Mouse (Mus musculus): ENCODE data around the gene Lhpp.

Gene Lhpp

DNA sequence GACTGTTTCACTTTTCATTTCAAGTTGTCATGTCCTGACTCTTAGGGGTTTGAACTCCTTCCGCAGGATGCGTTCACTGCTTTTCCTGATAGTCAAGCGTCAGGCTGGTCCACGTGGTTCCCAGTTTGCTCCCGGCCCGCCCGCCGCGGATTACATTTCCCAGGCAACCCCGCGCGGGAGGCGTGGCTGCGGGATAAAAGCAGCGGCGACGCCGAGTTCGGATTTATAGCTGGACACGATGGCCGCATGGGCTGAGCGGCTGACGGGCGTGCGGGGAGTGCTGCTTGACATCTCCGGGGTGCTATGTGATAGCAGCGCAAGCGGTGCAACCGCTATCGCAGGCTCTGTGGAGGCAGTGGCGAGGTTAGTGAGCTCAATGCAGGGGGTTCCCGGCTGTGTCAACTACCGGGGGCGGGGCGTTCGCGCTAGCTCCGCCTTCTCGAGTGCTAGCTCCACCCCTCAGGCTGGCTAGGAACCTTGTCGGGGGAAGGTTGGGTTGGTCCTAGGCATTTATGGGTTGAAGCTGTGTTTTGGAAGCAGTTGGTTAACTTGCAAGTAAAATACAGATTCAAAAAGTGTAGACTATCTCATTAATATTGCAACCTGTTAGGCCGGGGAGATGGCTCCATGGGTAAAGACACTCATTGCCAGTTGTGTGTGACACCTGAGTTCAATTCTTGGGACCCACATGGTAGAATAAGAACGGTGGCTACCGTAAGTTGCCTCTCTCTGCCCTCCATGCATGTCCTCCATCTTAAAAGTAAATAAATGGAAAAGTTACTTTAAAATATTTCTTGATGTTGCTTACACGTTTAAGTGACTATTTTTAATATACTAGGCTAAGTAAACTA, at the start of gene Lhpp:
Lhpp (plus strand) TSS at position 171 of the 851 bp plus-strand sequence.
- ATAC-seq (ENCODE audit: insufficient number of reproducible peaks, low FRiP score, low TSS enrichment) = peak; percentile 56; the same call in 1 of the 2 replicates

DNA sequence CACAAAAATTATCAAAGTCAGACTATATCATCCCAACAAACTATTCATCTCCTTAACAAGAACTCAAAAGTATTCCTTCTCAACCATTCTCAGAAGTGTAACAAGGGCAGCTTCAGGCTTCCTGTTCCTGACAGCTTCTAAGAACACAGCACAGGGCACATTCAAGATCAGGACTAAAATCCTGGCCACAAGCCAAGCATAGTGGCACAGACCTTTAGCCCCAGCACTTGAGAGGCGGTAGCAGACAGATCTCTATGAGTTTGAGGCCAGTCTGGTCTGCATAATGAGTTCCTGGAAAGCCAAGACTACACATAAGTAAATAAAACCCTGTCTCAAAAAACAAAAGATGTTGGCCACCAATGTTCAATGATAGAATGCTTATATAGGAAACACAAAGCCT, 44.6 kb upstream of the Lhpp start:
- ATAC-seq (ENCODE audit: insufficient number of reproducible peaks, low FRiP score, low TSS enrichment) = no peak

DNA sequence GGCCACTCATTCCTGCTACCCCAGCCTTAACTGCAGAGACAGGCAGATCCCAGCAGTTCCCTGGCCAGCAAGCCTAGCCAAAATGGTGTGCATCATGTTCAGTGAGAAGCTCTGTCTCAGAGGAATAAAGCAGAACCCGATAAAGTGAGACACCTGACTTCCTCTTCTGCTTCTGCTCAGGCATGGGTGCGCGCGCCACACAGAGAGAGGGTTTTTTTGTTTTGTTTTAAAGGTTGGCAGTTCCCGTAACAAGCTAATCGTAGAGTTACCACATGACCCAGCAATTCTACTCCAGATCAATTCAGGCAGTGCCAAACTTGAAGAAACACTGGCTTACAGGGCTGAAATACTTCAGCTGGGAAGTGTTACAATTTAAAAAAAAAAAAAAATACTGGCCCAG, 41.6 kb upstream of the Lhpp start:
- no peak for ATAC-seq (ENCODE audit: insufficient number of reproducible peaks, low FRiP score, low TSS enrichment)

DNA sequence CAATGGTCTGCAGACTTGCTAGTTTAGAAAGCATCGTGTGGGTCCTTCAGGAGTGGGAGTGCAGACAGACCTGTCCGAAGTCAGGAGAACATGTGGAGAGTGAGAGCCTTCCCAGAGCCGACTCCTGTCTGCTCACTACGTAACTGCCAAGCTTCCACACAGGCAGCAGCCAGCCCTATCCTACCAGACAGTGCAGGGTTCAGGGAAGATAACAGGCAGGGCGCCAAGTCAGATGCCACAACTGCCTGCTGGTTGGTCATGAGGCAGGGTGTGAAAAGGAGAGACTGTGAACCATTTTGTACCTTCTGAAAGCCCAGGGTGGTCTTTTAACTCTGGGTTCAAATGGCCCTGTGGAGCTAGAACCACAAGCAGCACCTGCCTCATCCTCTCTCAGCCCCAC, 40.4 kb upstream of the Lhpp start:
- no peak for ATAC-seq (ENCODE audit: insufficient number of reproducible peaks, low FRiP score, low TSS enrichment)

DNA sequence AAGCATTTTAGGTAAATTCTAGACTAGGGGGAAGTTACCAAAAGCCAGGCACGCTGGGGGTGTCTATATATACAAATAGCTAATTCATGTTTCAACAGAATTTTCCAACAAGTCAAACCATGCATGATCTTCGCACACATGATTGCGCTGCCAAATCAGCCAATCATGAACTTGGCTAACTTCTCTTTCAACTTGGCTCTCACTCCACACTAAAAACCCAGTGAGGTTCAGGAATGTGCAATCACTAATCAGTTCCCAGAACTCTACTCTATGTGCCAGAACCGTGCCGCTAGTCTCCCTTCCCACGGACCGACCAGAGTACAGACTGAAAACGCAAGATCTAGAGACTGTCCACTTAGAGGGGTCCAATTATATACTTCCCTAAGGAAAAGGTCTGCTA, 39.0 kb upstream of the Lhpp start:
- ATAC-seq (ENCODE audit: insufficient number of reproducible peaks, low FRiP score, low TSS enrichment) = no peak

DNA sequence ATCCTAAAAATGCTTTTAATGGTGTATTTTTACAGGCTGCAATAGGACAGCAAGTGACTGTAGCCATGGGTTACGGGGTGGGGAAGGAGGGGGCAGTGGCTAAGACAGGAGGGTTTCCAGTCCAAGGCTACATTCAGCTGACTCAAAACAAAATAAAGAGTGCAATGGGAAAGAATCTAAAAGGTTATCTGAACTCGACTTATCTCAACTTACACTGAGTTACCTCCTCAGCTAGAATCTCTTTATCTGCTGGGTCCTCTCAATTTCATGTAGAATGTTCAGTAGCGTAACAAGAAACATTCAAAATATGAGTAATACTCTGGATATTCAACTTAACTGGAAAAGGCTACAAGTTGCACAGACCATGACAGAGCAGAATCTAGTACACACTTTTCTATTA, 37.7 kb upstream of the Lhpp start:
- ATAC-seq (ENCODE audit: insufficient number of reproducible peaks, low FRiP score, low TSS enrichment) = no peak

DNA sequence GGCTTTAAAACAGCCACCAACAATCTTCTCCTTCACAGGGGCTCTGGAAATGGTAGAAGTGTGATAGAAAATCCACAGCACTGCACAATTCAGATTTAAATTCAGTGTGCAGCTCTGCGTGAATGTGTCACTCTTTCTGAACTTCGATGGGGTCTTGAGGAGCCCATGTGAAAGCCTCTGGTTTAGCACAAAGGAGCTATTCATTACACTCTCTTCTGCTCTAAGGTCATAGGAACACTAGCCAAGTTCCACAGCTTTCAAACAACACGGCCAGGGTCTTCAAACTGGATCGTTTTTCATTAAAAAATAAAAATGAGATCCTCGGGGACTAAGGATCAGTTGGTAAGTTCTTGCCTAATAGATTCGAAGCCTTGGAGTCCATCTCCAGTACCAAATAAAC, 37.2 kb upstream of the Lhpp start:
- ATAC-seq (ENCODE audit: insufficient number of reproducible peaks, low FRiP score, low TSS enrichment) = no peak

DNA sequence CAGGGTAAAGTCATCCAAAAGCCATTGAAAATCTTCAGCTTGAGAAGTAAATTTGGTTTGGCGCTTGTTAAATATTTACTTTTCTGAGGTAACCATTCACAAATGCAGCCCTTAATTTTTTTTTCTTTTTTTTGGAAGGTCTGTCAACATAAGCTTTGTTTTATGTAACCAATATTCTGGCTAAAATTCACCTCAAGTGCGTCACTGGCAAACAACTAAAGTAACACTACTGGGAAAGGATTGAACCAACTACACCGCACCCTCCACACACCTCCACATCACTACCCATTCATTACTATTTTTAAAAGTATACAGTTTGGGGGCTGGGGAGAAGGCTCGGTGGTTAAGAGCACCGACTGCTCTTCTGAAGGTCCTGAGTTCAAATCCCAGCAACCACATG, 35.8 kb upstream of the Lhpp start:
- ATAC-seq (ENCODE audit: insufficient number of reproducible peaks, low FRiP score, low TSS enrichment) = no peak

DNA sequence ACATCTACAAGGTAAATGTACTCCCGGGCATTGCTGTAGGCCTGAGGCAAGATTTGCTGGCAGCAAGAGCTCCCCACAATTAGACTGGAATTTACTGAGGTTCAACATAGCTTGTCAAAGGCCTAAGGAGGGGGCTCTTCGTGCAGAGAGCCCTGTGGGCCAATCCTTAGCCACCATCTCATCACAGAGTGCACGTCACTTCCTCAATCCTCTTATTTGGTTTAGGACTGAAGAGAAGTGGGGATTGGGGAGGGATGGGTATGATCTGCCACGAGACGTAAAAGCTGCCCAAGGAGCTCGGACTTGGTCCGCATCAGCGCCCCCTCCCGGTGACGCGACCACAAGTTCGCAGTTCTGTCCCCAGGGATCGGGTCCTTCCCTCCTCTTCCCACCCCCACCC, 34.8 kb upstream of the Lhpp start:
- ATAC-seq (ENCODE audit: insufficient number of reproducible peaks, low FRiP score, low TSS enrichment) = peak; percentile 92

DNA sequence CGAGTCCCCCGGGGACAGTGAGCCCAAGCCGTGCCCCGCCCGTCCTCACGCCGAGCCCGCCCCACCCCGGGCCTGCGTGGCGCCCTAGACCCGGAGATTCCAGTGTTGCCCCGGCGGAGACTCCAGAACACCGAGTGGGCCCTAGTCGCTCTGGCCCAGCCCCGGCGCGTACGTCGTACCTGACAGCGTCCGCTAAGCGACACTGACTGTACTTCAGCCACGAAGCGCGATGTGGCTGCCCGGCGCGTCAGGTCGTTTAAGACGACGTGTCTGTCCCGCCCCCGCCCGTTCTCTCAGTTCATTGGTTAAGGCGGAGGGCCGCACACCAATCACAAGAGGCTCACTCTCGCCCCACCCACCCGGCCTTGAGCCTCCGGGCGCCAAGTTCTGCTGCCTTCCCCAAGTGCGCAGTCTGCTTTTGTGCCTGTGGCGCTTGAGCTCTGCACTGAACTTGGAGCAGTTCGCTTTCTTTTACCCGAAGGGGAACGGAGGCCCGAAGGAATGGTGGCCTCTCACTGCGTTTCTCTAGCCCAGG, 34.3 kb upstream of the Lhpp start, which contains the start of gene Oat:
Oat (minus strand) TSS at position 283 of the 535 bp plus-strand sequence.
- ATAC-seq (ENCODE audit: insufficient number of reproducible peaks, low FRiP score, low TSS enrichment) = peak; percentile 95

DNA sequence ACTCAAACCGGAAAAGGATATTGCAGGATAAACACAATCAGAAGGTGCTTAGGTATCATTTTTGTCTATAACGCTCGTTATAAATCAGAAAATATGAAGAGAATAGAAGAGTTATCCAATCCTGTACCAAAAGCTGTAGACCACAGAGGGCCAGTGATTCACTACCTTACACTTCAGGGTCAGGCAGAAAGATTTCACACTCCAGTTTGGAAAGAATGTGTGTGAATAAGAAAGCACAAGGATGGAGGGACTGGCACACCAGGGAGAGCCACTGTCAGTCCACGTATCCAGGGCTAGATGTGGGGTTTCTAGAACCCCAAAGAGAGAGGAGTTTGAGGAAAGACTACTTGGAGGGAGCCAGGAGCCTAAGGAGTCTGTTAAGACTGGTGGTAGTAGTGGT, 33.5 kb upstream of the Lhpp start:
- ATAC-seq (ENCODE audit: insufficient number of reproducible peaks, low FRiP score, low TSS enrichment) = no peak

DNA sequence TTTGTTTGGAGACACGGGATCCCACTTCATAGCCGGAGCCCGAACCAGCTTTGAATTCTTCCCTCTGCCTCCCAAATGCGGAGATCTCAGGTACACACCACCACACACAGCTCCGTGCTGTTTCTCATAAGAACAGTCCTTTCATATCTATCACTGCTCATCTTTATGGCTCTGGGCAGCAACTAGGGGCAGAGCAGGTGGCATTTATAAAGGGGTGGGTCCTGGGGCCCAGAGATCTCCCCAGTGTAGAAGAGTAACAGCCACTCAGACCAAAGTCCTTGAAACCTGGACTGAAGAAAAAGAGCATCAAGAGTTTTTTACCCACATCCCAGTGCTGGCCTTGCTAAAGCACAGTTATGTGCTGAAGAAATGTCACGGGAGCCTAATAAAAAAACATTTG, 29.9 kb upstream of the Lhpp start:
- no peak for ATAC-seq (ENCODE audit: insufficient number of reproducible peaks, low FRiP score, low TSS enrichment)

DNA sequence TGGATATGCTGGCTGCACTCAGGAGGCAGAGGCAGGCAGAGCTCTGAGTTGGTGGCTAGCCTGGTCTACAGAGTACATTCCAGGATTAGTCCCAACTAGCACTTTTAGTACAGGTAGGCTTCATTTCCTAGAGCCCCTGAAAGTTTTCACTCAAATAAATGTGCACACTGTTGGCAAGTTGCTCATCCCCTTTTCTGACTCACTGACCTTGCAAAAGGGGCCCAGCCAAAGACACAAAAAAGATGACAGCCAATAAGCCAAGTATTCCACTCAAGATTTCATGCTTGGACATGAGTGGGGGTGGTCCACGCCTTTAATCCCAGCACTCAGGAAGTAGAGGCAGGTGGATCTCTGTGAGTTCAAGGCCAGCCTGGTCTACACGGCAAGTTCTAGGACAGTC, 29.0 kb upstream of the Lhpp start:
- no peak for ATAC-seq (ENCODE audit: insufficient number of reproducible peaks, low FRiP score, low TSS enrichment)

DNA sequence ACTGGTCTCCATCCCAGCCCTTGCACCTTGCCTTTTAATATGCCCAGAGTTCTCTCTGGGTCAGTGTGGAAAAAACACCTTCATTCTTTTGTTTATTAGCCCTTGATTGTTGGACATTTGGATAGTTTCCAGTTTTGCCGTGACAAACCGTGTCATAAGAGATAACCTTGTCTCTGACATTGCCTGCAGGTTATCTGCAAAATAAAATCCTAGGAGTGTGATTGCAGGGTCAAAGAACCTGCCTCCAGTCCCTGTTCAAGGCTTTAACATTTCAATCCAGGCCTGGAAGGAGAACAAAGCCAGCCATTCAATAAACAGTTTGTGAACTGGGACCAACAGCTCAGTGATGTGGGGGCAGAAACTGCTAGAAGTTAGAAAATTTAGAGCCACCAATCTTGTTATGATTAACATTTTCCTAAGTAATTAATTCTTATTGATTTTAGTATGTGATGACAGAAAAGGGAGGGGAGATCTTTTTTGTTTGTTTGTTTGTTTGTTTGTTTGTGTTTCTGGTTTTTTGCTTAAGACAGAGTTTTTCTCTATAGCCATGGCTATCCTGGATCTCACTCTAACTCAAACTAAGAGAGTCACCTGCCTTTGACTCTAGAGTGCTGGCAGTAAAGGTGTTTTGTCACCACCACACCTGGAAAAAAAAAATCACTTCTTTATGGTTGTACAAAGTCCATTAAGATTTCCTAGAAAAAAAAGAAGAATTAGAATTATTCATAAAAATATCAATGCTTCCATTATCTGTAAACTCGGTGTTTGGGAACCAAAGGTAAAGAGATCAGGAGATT, 24.5 kb upstream of the Lhpp start:
- no peak for ATAC-seq (ENCODE audit: insufficient number of reproducible peaks, low FRiP score, low TSS enrichment)

DNA sequence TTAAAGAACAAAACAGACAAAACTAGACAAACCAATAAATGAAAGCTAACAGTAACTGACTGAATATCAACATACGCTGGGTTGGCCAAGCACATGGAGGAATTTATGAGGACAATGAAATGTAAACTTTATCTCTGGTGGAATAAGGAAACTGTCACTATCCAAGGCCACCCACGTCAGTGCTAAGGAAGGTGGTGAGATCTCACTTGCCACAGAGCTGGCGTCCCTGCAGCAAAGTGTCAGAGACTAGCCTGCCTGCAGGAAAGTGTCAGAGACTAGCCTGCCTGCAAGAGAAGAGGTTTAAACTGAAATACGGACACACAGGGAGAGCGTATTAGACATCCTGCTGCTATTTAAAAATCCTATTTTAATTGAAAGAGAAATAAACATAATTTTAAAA, 23.3 kb upstream of the Lhpp start:
- ATAC-seq (ENCODE audit: insufficient number of reproducible peaks, low FRiP score, low TSS enrichment) = no peak

DNA sequence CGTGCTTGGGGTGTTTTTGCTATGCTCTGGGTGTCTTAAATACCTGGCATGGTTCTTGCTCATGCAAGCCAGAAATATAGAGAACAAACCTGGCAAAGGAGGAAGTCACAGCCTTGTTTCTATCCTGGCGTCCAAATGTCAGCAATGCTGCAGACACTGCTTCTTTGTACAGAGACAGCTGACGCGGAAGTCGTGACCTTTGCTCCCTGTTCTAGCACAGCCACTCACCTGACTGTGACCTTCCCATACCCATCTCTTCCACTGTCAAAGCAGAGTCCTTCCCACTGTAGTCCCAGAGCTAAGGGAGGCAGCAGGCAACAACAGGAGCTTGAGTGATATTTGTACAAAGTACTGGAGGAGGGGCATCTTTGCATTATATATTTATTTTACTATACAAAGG, 20.8 kb upstream of the Lhpp start:
- ATAC-seq (ENCODE audit: insufficient number of reproducible peaks, low FRiP score, low TSS enrichment) = no peak

DNA sequence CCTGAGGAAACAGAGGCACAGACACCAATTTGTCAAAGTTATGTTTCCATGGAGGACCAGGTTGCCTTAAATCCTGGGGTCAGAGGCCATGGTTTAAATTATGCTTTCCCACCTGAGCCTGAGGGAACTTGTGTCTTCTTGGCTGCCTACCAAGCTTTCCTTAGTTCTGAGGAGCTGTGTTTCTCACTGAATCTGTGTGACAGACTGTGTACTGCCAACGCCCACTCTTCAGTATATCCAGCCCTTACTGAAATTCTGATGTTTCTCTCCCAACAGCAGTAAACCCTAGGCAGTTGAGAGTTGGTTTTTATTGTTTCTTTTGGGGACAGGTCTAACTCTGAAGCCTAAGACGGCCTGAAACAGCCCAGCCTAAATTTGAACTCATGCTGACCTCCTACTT, 16.7 kb upstream of the Lhpp start:
- ATAC-seq (ENCODE audit: insufficient number of reproducible peaks, low FRiP score, low TSS enrichment) = no peak

DNA sequence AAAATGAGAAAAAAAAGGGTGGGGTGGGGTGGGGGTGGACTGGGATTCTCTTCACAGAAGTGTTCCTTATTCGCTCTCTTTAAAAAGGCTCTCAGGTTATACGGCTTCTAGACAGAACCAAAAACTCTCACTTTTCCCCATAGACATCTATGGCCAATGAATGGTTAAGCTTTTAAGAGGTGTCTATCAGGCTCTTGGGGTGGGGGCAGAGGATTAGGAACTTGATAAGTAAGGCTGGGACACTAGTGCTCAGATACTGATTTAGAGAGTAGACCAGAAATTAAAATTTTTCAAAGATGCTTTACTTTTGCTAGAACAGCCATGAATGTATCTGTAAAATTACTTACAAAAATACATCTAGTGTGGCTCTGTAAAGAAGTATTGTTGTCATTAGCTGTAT, 16.1 kb upstream of the Lhpp start:
- ATAC-seq (ENCODE audit: insufficient number of reproducible peaks, low FRiP score, low TSS enrichment) = no peak

DNA sequence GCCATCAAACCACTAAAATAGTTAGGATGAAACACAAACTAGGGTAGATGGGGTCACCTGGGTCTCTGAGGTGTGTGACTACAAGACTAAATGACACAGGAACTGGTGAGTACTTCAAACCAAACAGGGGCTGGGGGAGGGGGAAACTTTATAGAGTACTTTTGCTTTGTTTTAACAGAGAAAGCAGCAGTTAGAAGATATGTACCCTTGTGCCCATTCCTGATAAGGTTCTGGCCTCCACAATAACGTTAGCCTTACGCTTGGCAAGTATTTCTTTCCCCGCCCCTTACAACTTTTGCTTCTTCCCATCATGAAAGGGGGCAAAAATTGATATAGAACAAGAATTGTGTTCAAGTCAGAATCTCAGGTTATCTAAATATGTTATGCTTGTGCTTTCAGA, 14.7 kb upstream of the Lhpp start:
- no peak for ATAC-seq (ENCODE audit: insufficient number of reproducible peaks, low FRiP score, low TSS enrichment)

DNA sequence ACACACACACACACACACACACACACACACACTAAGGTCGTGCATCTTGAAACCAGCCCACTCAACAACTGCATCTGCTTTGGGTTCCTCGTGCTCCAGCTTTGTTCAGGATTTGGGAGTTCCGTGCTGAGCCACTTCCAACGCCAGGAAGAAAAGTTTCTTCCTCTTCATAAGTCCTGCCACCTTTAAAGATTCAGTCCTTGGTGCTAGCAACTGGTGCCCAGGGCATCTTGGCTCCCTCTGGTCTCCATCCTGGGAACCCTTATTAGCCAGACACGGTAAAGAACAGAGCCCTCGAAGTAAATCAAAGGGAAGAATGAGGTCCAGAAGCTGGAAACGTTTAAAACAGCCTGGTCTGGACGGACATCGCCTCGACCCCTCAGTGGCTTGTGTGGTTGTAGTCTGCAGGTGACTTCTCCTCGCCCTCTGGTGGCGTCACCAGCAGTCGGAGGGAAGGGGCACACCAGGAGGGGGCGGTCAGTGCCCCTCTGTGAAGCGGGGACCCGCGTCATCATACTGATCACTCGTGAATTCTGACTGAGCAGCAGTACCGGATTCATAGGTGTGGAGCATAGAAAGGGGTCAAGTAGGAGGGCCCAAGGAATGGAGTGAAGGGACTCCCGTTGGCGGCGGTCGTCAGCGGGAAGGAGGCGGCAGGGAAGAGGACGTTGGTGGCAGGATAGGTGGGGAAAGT, 13.7 kb upstream of the Lhpp start:
- ATAC-seq (ENCODE audit: insufficient number of reproducible peaks, low FRiP score, low TSS enrichment) = no peak
